Mouse (Mus musculus) brain, embryonic 14.5 days (tissue): ENCODE data around the gene Ppfibp2. TPM values are rescaled to one million over a fixed set of nuclear protein-coding genes. Genes with fewer than 3 reads are reported as not detected.

Source experiments
- DNase-seq: peaks from one replicate; pipeline ENCODE4 v3.0.0-alpha.2; 2011; ENCODE audit warnings: low read depth
- CTCF ChIP-seq: fragments of 200-500 bp; IDR thresholded peaks from 2 replicates; pipeline ENCODE4 v1.5.1; 2012; ENCODE audit warnings: inconsistent platforms, mild to moderate bottlenecking, moderate library complexity, borderline replicate concordance; ENCODE audit not compliant: insufficient read depth, insufficient read length; ENCODE audit errors: extremely low read depth
- POLR2A ChIP-seq: fragments of 200-500 bp; IDR thresholded peaks from 2 replicates; pipeline ENCODE4 v1.6.1; 2012; ENCODE audit warnings: mild to moderate bottlenecking, inconsistent platforms, borderline replicate concordance; ENCODE audit not compliant: poor library complexity, insufficient read depth, insufficient read length, severe bottlenecking; ENCODE audit errors: extremely low read depth
- polyA plus RNA-seq: library from polyadenylated mRNA; depleted of rRNA; stranded (reverse); fragments of >200 nt; gene quantifications from 2 replicates; pipeline ENCODE4 v1.2.3, GENCODE M21; 2012

Gene Ppfibp2
- polyA plus RNA-seq, 1 experiment: 3.4 TPM

- TF ChIP-seq POLR2A: no peak
- TF ChIP-seq CTCF: no peak
- DNase-seq: no peak
These were observed 1.7 kb downstream of the Ppfibp2 start for GRCm38 (mm10) chr7:107596753-107597152.

GRCm38 (mm10) chr7:107597956-107598355, 2.9 kb downstream of the Ppfibp2 start:
- no peak for DNase-seq
- TF ChIP-seq POLR2A (no peak), CTCF (no peak)

GRCm38 (mm10) chr7:107600651-107601050, 5.6 kb downstream of the Ppfibp2 start:
- no peak for DNase-seq
- TF ChIP-seq CTCF (no peak), POLR2A (no peak)

GRCm38 (mm10) chr7:107602505-107602904, 7.5 kb downstream of the Ppfibp2 start:
- DNase-seq: no peak
- no peak for TF ChIP-seq POLR2A
- TF ChIP-seq CTCF: no peak

- DNase-seq: no peak
- TF ChIP-seq CTCF (no peak), POLR2A (no peak)
These were observed 7.9 kb downstream of the Ppfibp2 start for GRCm38 (mm10) chr7:107602913-107603312.

GRCm38 (mm10) chr7:107607766-107608165, 12.8 kb downstream of the Ppfibp2 start:
- TF ChIP-seq CTCF (no peak), POLR2A (no peak)

GRCm38 (mm10) chr7:107609622-107610255, 14.7 kb downstream of the Ppfibp2 start:
- no peak for TF ChIP-seq POLR2A
- TF ChIP-seq CTCF: no peak
- no peak for DNase-seq

More at GRCm38 (mm10) chr7:107607766-107608165, 12.8 kb downstream of the Ppfibp2 start:
- no peak for DNase-seq

- TF ChIP-seq CTCF (no peak), POLR2A (no peak)
- DNase-seq: no peak
These were observed 15.9 kb downstream of the Ppfibp2 start for GRCm38 (mm10) chr7:107610880-107611279.

- TF ChIP-seq CTCF: no peak
- no peak for TF ChIP-seq POLR2A
- DNase-seq: no peak
These were observed 23.3 kb downstream of the Ppfibp2 start for GRCm38 (mm10) chr7:107618028-107618992.

- no peak for DNase-seq
- TF ChIP-seq CTCF: no peak
These were observed 24.2 kb downstream of the Ppfibp2 start for GRCm38 (mm10) chr7:107619225-107619624.

- DNase-seq: no peak
- TF ChIP-seq POLR2A: no peak
- no peak for TF ChIP-seq CTCF
These were observed 25.1 kb downstream of the Ppfibp2 start for GRCm38 (mm10) chr7:107620137-107620536.

- TF ChIP-seq CTCF: no peak
- no peak for TF ChIP-seq POLR2A
These were observed 29.4 kb downstream of the Ppfibp2 start for GRCm38 (mm10) chr7:107624432-107624831.

GRCm38 (mm10) chr7:107625061-107625460, 30.1 kb downstream of the Ppfibp2 start, which contains the start of gene 5330417H12Rik:
Gene 5330417H12Rik (minus strand): TSS chr7:107625161.
- no peak for DNase-seq
- no peak for TF ChIP-seq CTCF
- no peak for TF ChIP-seq POLR2A

More at GRCm38 (mm10) chr7:107624432-107624831, 29.4 kb downstream of the Ppfibp2 start:
- no peak for DNase-seq
